Mouse (Mus musculus) megakaryocyte, embryonic 14.5 days (primary cell): ENCODE results near the gene Tgif1. TPM values are rescaled to one million over a fixed set of nuclear protein-coding genes. Genes with fewer than 3 reads are reported as not detected.
A peak's percentile ranks its signal among the peaks of the same experiment; 100 is the strongest.
"Not testable (repeated sequence)": the region's sequence is repeated elsewhere in the genome, so short reads cannot be mapped to it uniquely, and the experiment has no call there.

Experiments
- H3K27me3 ChIP-seq: replicated peaks from 2 replicates; pipeline ENCODE3; 2012; ENCODE audit warnings: inconsistent platforms
- H3K36me3 ChIP-seq: replicated peaks from 2 replicates; pipeline ENCODE3; 2012; ENCODE audit warnings: low read length, inconsistent platforms, mixed read lengths
- H3K4me1 ChIP-seq: 2 replicates; pipeline ENCODE4 v1.6.1; 2012; ENCODE audit warnings: inconsistent platforms
- H3K4me3 ChIP-seq: replicated peaks from 2 replicates; pipeline ENCODE3; 2012; ENCODE audit warnings: moderate library complexity, mild to moderate bottlenecking, inconsistent platforms
- H3K9me3 ChIP-seq: 2 replicates; pipeline ENCODE4 v1.6.1; 2012; ENCODE audit warnings: inconsistent platforms
- FLI1 ChIP-seq: IDR thresholded peaks from 2 replicates; pipeline ENCODE4 v1.6.1; 2012; ENCODE audit warnings: low read length, inconsistent platforms, mixed read lengths
- GATA1 ChIP-seq: IDR thresholded peaks from 3 replicates; pipeline ENCODE4 v1.6.1; 2012; ENCODE audit warnings: mixed read lengths, low read length, inconsistent platforms, borderline replicate concordance
- polyA plus RNA-seq: library from polyadenylated mRNA; stranded (reverse); fragments of >175 nt; gene quantifications from 2 replicates; pipeline ENCODE4 v1.2.3, GENCODE M21; 2012; ENCODE audit warnings: low replicate concordance; ENCODE audit not compliant: insufficient read depth

Tgif1 gene
- polyA plus RNA-seq, 1 experiment, result 4.9 TPM

- Histone ChIP-seq H3K36me3 (peaks cover 12% of the 10 kb centered on the region), H3K4me3 (peak overlapping the region; percentile 59)
- no peak for TF ChIP-seq GATA1
- TF ChIP-seq FLI1, result no peak
Observed at GRCm38 (mm10) chr17:70847086-70847485, 6.3 kb downstream of the Tgif1 start.

GRCm38 (mm10) chr17:70846111-70846644 lies 7.2 kb downstream of the Tgif1 start:
- no peaks in the 10 kb centered on the region for H3K9me3 ChIP-seq
- peaks cover 36% of the 10 kb centered on the region for H3K4me1 ChIP-seq
- TF ChIP-seq FLI1 (no peak), GATA1 (no peak)
- peak overlapping the region; percentile 21 for H3K4me3 ChIP-seq
- H3K36me3 ChIP-seq, result peaks cover 12% of the 10 kb centered on the region
- peaks cover 17% of the 10 kb centered on the region for H3K27me3 ChIP-seq

More at GRCm38 (mm10) chr17:70847086-70847485, 6.3 kb downstream of the Tgif1 start:
- Histone ChIP-seq H3K9me3 (no peaks in the 10 kb centered on the region), H3K27me3 (peaks cover 22% of the 10 kb centered on the region), H3K4me1 (peaks cover 41% of the 10 kb centered on the region)

GRCm38 (mm10) chr17:70845543-70845942 lies 7.8 kb downstream of the Tgif1 start:
- no peak for TF ChIP-seq GATA1
- TF ChIP-seq FLI1, result no peak
- peaks cover 11% of the 10 kb centered on the region for H3K27me3 ChIP-seq
- no peak overlapping the region for H3K4me3 ChIP-seq
- peaks cover 12% of the 10 kb centered on the region for H3K36me3 ChIP-seq
- H3K9me3 ChIP-seq, result no peaks in the 10 kb centered on the region
- H3K4me1 ChIP-seq, result peaks cover 30% of the 10 kb centered on the region

- Histone ChIP-seq H3K36me3 (peaks cover 12% of the 10 kb centered on the region), H3K9me3 (no peaks in the 10 kb centered on the region), H3K4me1 (peaks cover 26% of the 10 kb centered on the region), H3K4me3 (no peak overlapping the region), H3K27me3 (peaks cover 8% of the 10 kb centered on the region)
- TF ChIP-seq FLI1 (no peak), GATA1 (no peak)
Observed at GRCm38 (mm10) chr17:70844971-70845370, 8.4 kb downstream of the Tgif1 start.

- Histone ChIP-seq H3K4me3 (no peak overlapping the region), H3K27me3 (no peaks in the 10 kb centered on the region), H3K36me3 (peaks cover 12% of the 10 kb centered on the region), H3K9me3 (no peaks in the 10 kb centered on the region), H3K4me1 (peaks cover 12% of the 10 kb centered on the region; the same call in 1 of the 2 replicates)
- TF ChIP-seq FLI1, result no peak
- TF ChIP-seq GATA1, result no peak
Observed at GRCm38 (mm10) chr17:70843252-70843651, 10.1 kb downstream of the Tgif1 start.

GRCm38 (mm10) chr17:70838533-70838932 lies 14.8 kb downstream of the Tgif1 start:
- no peak for TF ChIP-seq FLI1
- TF ChIP-seq GATA1, result no peak
- Histone ChIP-seq H3K9me3 (no peaks in the 10 kb centered on the region), H3K4me3 (no peak overlapping the region), H3K36me3 (peaks cover 2% of the 10 kb centered on the region), H3K4me1 (peaks cover 10% of the 10 kb centered on the region), H3K27me3 (peaks cover 26% of the 10 kb centered on the region)

- Histone ChIP-seq H3K27me3 (peaks cover 30% of the 10 kb centered on the region), H3K4me1 (peaks cover 10% of the 10 kb centered on the region), H3K9me3 (no peaks in the 10 kb centered on the region), H3K36me3 (no peaks in the 10 kb centered on the region), H3K4me3 (no peak overlapping the region)
- no peak for TF ChIP-seq GATA1
- TF ChIP-seq FLI1, result no peak
Observed at GRCm38 (mm10) chr17:70838031-70838430, 15.3 kb downstream of the Tgif1 start.

GRCm38 (mm10) chr17:70837474-70837873 lies 15.9 kb downstream of the Tgif1 start:
- not testable (repeated sequence) for H3K4me3 ChIP-seq, H3K4me1 ChIP-seq, H3K9me3 ChIP-seq, H3K36me3 ChIP-seq
- peaks cover 36% of the 10 kb centered on the region for H3K27me3 ChIP-seq

GRCm38 (mm10) chr17:70836820-70837219 lies 16.5 kb downstream of the Tgif1 start:
- peaks cover 39% of the 10 kb centered on the region for H3K27me3 ChIP-seq
- TF ChIP-seq GATA1 (no peak), FLI1 (no peak)
- H3K36me3 ChIP-seq, result no peaks in the 10 kb centered on the region
- peaks cover 6% of the 10 kb centered on the region for H3K9me3 ChIP-seq
- peaks cover 10% of the 10 kb centered on the region for H3K4me1 ChIP-seq
- no peak overlapping the region for H3K4me3 ChIP-seq

- peak overlapping the region; percentile 88 for H3K4me3 ChIP-seq
- no peaks in the 10 kb centered on the region for H3K36me3 ChIP-seq
- H3K4me1 ChIP-seq, result peaks cover 10% of the 10 kb centered on the region
- TF ChIP-seq GATA1 (no peak), FLI1 (no peak)
- H3K27me3 ChIP-seq, result peaks cover 43% of the 10 kb centered on the region
- H3K9me3 ChIP-seq, result peaks cover 6% of the 10 kb centered on the region
Observed at GRCm38 (mm10) chr17:70835071-70835790, 18.1 kb downstream of the Tgif1 start.

- Histone ChIP-seq H3K36me3 (no peaks in the 10 kb centered on the region), H3K4me3 (peak overlapping the region; percentile 88), H3K9me3 (peaks cover 6% of the 10 kb centered on the region), H3K27me3 (peaks cover 43% of the 10 kb centered on the region), H3K4me1 (peaks cover 10% of the 10 kb centered on the region)
- TF ChIP-seq GATA1 (no peak), FLI1 (no peak)
Observed at GRCm38 (mm10) chr17:70834430-70834965, 18.8 kb downstream of the Tgif1 start.
